Mouse (Mus musculus): ENCODE measurements at regions not wholly inside any gene's neighbourhood (a gene's known extent, or its start where the extent isn't known, plus 50 kb on each side); places are given as distances from the start of the nearest gene placed in this dataset.

GRCm38 (mm10) chr2:72735035-72735434 is 245.2 kb downstream of the Sp3 start:
- TF ChIP-seq CTCF (IDR thresholded peaks at IDR 0.05; ENCODE audit: low read depth) (no peak), EP300 (IDR thresholded peaks at IDR 0.05; ENCODE audit: low read depth) (no peak)

Data from heart, postnatal 0 days (tissue).